Mouse (Mus musculus) NIH3T3 (cell line): ENCODE data around the gene Blmh.
"Not testable (repeated sequence)": the region's sequence is repeated elsewhere in the genome, so short reads cannot be mapped to it uniquely, and the experiment has no call there.

Experiments used
- DNase-seq: peaks from one replicate; pipeline ENCODE4 v3.0.0-alpha.2; 2012; ENCODE audit warnings: low read depth

The Blmh gene

GRCm38 (mm10) chr11:76916539-76917229, 7.9 kb upstream of the Blmh start:
- DNase-seq: peak; percentile 79

GRCm38 (mm10) chr11:76917230-76917548, 7.4 kb upstream of the Blmh start:
- DNase-seq: peak; percentile 52

- DNase-seq: no peak
Measured at GRCm38 (mm10) chr11:76920607-76921006, 4.0 kb upstream of the Blmh start.

GRCm38 (mm10) chr11:76928586-76928985, 4.0 kb downstream of the Blmh start:
- DNase-seq: not testable (repeated sequence)

GRCm38 (mm10) chr11:76933209-76933608, 8.6 kb downstream of the Blmh start:
- DNase-seq: peak; percentile 34

GRCm38 (mm10) chr11:76936578-76936977, 12.0 kb downstream of the Blmh start:
- DNase-seq: peak; percentile 78

- no peak for DNase-seq
Measured at GRCm38 (mm10) chr11:76944839-76945238, 20.2 kb downstream of the Blmh start.

GRCm38 (mm10) chr11:76945386-76946202, 21.0 kb downstream of the Blmh start:
- peak; percentile 94 for DNase-seq

GRCm38 (mm10) chr11:76946203-76946585, 21.6 kb downstream of the Blmh start:
- peak; percentile 9 for DNase-seq

- peak; percentile 87 for DNase-seq
Measured at GRCm38 (mm10) chr11:76953536-76953935, 28.9 kb downstream of the Blmh start.

- DNase-seq: no peak
Measured at GRCm38 (mm10) chr11:76965703-76966102, 41.1 kb downstream of the Blmh start.

GRCm38 (mm10) chr11:76970328-76970727, 45.7 kb downstream of the Blmh start:
- no peak for DNase-seq

- no peak for DNase-seq
Measured at GRCm38 (mm10) chr11:76974680-76975319, 50.2 kb downstream of the Blmh start.

- no peak for DNase-seq
Measured at GRCm38 (mm10) chr11:76981570-76982141, 57.0 kb downstream of the Blmh start.

GRCm38 (mm10) chr11:76982415-76982814, 57.8 kb downstream of the Blmh start:
- no peak for DNase-seq

- DNase-seq: no peak
Measured at GRCm38 (mm10) chr11:76983641-76984040, 59.0 kb downstream of the Blmh start.

GRCm38 (mm10) chr11:76984173-76984572, 59.6 kb downstream of the Blmh start:
- no peak for DNase-seq

GRCm38 (mm10) chr11:76990839-76991238, 66.2 kb downstream of the Blmh start:
- no peak for DNase-seq

- DNase-seq: no peak
Measured at GRCm38 (mm10) chr11:76992886-76993285, 68.3 kb downstream of the Blmh start.

- DNase-seq: no peak
Measured at GRCm38 (mm10) chr11:76995966-76996672, 71.5 kb downstream of the Blmh start.

GRCm38 (mm10) chr11:76997305-76997704, 72.7 kb downstream of the Blmh start:
- DNase-seq: peak; percentile 88
